Comparison of ENCODE assay signal across 8 mouse cellular contexts in genomic region chr9:95559059-95559935, GRCm38 (mm10). TPM values are rescaled to one million over a fixed set of nuclear protein-coding genes. Genes with fewer than 3 reads are reported as not detected.
DNase-seq lines count a peak whose midpoint lies in the region; ATAC-seq and TF ChIP-seq lines count a peak whose summit lies in the region.

Gene Paqr9 (plus strand): TSS chr9:95559657.

- H3K4me1 ChIP-seq in lung, embryonic 15.5 days: peaks cover 12% of the 10 kb centered on the region
- peaks cover 4% of the 10 kb centered on the region; the same call in 1 of the 2 replicates for H3K4me1 ChIP-seq in cortical plate, adult 2 months (ENCODE audit: control insufficient read depth, insufficient read depth, low read length)
- H3K4me1 ChIP-seq in limb, embryonic 12.5 days (replicated peaks): peaks cover 10% of the 10 kb centered on the region
- peaks cover 41% of the 10 kb centered on the region for H3K4me1 ChIP-seq in neural tube, embryonic 13.5 days (replicated peaks)

- no peaks in the 10 kb centered on the region for H3K36me3 ChIP-seq in lung, embryonic 15.5 days
- no peaks in the 10 kb centered on the region for H3K36me3 ChIP-seq in limb, embryonic 12.5 days
- H3K36me3 ChIP-seq in neural tube, embryonic 13.5 days: no peaks in the 10 kb centered on the region

- peak within 1 kb of the TSS; percentile 63 for H3K4me3 ChIP-seq in lung, embryonic 15.5 days
- peak within 1 kb of the TSS; percentile 51 for H3K4me3 ChIP-seq in cortical plate, adult 2 months (ENCODE audit: insufficient read depth, low read length)
- peak within 1 kb of the TSS; percentile 61 for H3K4me3 ChIP-seq in limb, embryonic 12.5 days (replicated peaks)
- H3K4me3 ChIP-seq in neural tube, embryonic 13.5 days: peak within 1 kb of the TSS; percentile 69

- no peak within 1 kb of the TSS for H3K27ac ChIP-seq in lung, embryonic 15.5 days
- H3K27ac ChIP-seq in cortical plate, adult 2 months (ENCODE audit: insufficient read depth, low read length): peak within 1 kb of the TSS; percentile 49
- no peak within 1 kb of the TSS for H3K27ac ChIP-seq in limb, embryonic 12.5 days
- peak within 1 kb of the TSS; percentile 82 for H3K27ac ChIP-seq in neural tube, embryonic 13.5 days (replicated peaks)

- WGBS in lung, embryonic 15.5 days: 0% methylated on average over 37 of the region's 118 CpGs
- 2% methylated on average over 67 of the region's 118 CpGs for WGBS in limb, embryonic 12.5 days
- WGBS in neural tube, embryonic 13.5 days: under 1% methylated on average over 43 of the region's 118 CpGs

- H3K4me2 ChIP-seq in lung, embryonic 15.5 days: peak within 1 kb of the TSS; percentile 98
- peak within 1 kb of the TSS; percentile 97 for H3K4me2 ChIP-seq in limb, embryonic 12.5 days
- H3K4me2 ChIP-seq in neural tube, embryonic 13.5 days: peak within 1 kb of the TSS; percentile 90

- H3K9ac ChIP-seq in lung, embryonic 15.5 days: peak within 1 kb of the TSS; percentile 22; the same call in 1 of the 2 replicates
- peak within 1 kb of the TSS; percentile 66 for H3K9ac ChIP-seq in limb, embryonic 12.5 days (replicated peaks)
- H3K9ac ChIP-seq in neural tube, embryonic 13.5 days: peak within 1 kb of the TSS; percentile 86

- TF ChIP-seq POLR2A in cortical plate, adult 2 months (IDR thresholded peaks at IDR 0.05; ENCODE audit: extremely low read depth, insufficient read depth, low read length): 0 out of 2 replicates have a peak, but pooled peaks have one; percentile 34

- ATAC-seq in lung, embryonic 15.5 days (ENCODE audit: borderline replicate concordance, extremely low read depth, low FRiP score, low TSS enrichment): peak; percentile 44; the same call in 1 of the 2 replicates
- ATAC-seq in granulocyte monocyte progenitor cell, adult 5-6 weeks (replicated peaks; ENCODE audit: poor library complexity, severe bottlenecking): peak; percentile 18
- ATAC-seq in limb, embryonic 12.5 days (ENCODE audit: insufficient number of reproducible peaks, insufficient read depth, low FRiP score, low TSS enrichment, low read depth): peak; percentile 64
- peak; percentile 73 for ATAC-seq in neural tube, embryonic 13.5 days (ENCODE audit: low read depth)

- no peak for TF ChIP-seq CTCF in cortical plate, adult 2 months (IDR thresholded peaks at IDR 0.05; ENCODE audit: extremely low read depth, insufficient read depth, low read length)

- no peaks in the 10 kb centered on the region for H3K9me3 ChIP-seq in lung, embryonic 15.5 days
- no peaks in the 10 kb centered on the region for H3K9me3 ChIP-seq in limb, embryonic 12.5 days
- no peaks in the 10 kb centered on the region for H3K9me3 ChIP-seq in neural tube, embryonic 13.5 days

- peaks cover 99% of the 10 kb centered on the region for H3K27me3 ChIP-seq in lung, embryonic 15.5 days
- H3K27me3 ChIP-seq in limb, embryonic 12.5 days: peaks cover 86% of the 10 kb centered on the region
- peaks cover 74% of the 10 kb centered on the region for H3K27me3 ChIP-seq in neural tube, embryonic 13.5 days

- no peak for DNase-seq in lung, postnatal 25 days (ENCODE audit: low spot score)
- peak; percentile 69 for DNase-seq in kidney, adult 11 months
- DNase-seq in yolk sac, embryonic 10.5 days (ENCODE audit: low spot score): peak; percentile 62

RNA-seq across cellular contexts. Expression of gene Paqr9, which starts in this region (rescaled TPM):
- 0.12 and 0.13 TPM in 2 replicates for polyA plus RNA-seq in lung, embryonic 15.5 days (2015; fragmentation: Nextera tagmentation; extraction: Ambion mirVana)
- polyA plus RNA-seq in cortical plate, adult 2 months (2012; rRNA removed): 18.0 and 19.0 TPM in 2 replicates
- total RNA-seq in granulocyte monocyte progenitor cell, adult 5-6 weeks (2014; fragmentation: Nextera tagmentation): 0.02 and 0.04 TPM in 2 replicates
- total RNA-seq in granulocyte monocyte progenitor cell, adult 5-6 weeks (2017): under 0.01 and 0.09 TPM in 2 replicates
- polyA plus RNA-seq in limb, embryonic 12.5 days (2016; fragmentation: Nextera tagmentation; extraction: Ambion mirVana): 0.20 and 0.31 TPM in 2 replicates
- 4.1 and 4.3 TPM in 2 replicates for polyA plus RNA-seq in neural tube, embryonic 13.5 days (2015; fragmentation: Nextera tagmentation; extraction: Ambion mirVana)

Comparison
In these comparisons a context has a peak if more than half of its experiments do, and no peak if none do; other contexts are left out.
1. Peak in ATAC-seq, H3K4me3 ChIP-seq, H3K9ac ChIP-seq and H3K4me2 ChIP-seq in lung, embryonic 15.5 days; RNA of the gene not detected or under 1 TPM.
2. Peak in ATAC-seq in granulocyte monocyte progenitor cell, adult 5-6 weeks; RNA of the gene not detected or under 1 TPM.
3. Peak in ATAC-seq, H3K4me3 ChIP-seq, H3K9ac ChIP-seq and H3K4me2 ChIP-seq in limb, embryonic 12.5 days; RNA of the gene not detected or under 1 TPM.
4. ATAC-seq: peak in every context shown above with its lines; median percentile 73 in neural tube, embryonic 13.5 days; 64 in limb, embryonic 12.5 days; 44 in lung, embryonic 15.5 days; 18 in granulocyte monocyte progenitor cell, adult 5-6 weeks.
5. H3K27ac ChIP-seq: peak in cortical plate, adult 2 months (single experiment) and neural tube, embryonic 13.5 days (single experiment); none in lung, embryonic 15.5 days (single experiment) and limb, embryonic 12.5 days (single experiment).
6. H3K9ac ChIP-seq: peak in every context shown above with its lines; median percentile 86 in neural tube, embryonic 13.5 days; 66 in limb, embryonic 12.5 days; 22 in lung, embryonic 15.5 days.
7. Peak in every context shown above with its lines, with median percentiles within 50 percentile points of each other: H3K4me2 ChIP-seq and H3K4me3 ChIP-seq.